Mouse (Mus musculus): ENCODE measurements at regions not wholly inside any gene's neighbourhood (a gene's known extent, or its start where the extent isn't known, plus 50 kb on each side); places are given as distances from the start of the nearest gene placed in this dataset.
"Not testable (repeated sequence)": the region's sequence is repeated elsewhere in the genome, so short reads cannot be mapped to it uniquely, and the experiment has no call there.

GRCm38 (mm10) chr8:42442786-42443185 is 698.5 kb downstream of the Triml1 start:
- no peak for DNase-seq (ENCODE audit: low spot score)
- intact Hi-C loops (cut with DNase I): no loop called here

GRCm38 (mm10) chr8:42402632-42403031 is 738.7 kb downstream of the Triml1 start:
- DNase-seq (ENCODE audit: low spot score): no peak
- intact Hi-C loops (cut with DNase I): no loop called here

GRCm38 (mm10) chr8:42396886-42397285 is 744.4 kb downstream of the Triml1 start:
- intact Hi-C loops (cut with DNase I): no loop called here
- no peak for DNase-seq (ENCODE audit: low spot score)

- no peak for DNase-seq (ENCODE audit: low spot score)
- intact Hi-C loops (cut with DNase I): no loop called here
Observed at GRCm38 (mm10) chr8:42388816-42389215, 752.5 kb downstream of the Triml1 start.

GRCm38 (mm10) chr8:42348073-42348603 is 793.1 kb downstream of the Triml1 start:
- intact Hi-C loops (cut with DNase I): no loop called here
- DNase-seq (ENCODE audit: low spot score): no peak

GRCm38 (mm10) chr8:42334708-42335107 is 806.6 kb downstream of the Triml1 start:
- DNase-seq (ENCODE audit: low spot score): no peak
- intact Hi-C loops (cut with DNase I): no loop called here

DNA sequence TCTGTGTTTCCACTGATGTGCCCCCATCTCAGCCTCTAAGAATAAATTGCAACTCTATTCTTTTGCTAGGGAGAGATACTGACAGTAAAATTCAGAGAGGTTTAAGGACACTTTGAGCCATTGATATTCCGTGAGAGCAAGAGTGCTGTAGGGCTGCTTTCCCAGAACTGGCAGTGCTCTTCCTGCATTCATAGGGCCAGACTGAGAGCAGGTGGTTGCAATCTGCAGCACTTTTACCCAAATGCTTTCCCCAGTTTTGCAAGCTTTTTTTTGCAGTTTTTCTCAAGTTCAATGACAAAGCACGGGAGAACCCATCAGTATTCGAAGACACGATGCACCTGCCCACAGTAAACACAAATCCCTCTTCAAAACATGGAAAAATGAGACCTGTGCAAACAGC is 816.6 kb downstream of the Triml1 start:
- intact Hi-C loops (cut with DNase I): no loop called here
- no peak for DNase-seq (ENCODE audit: low spot score)

DNA sequence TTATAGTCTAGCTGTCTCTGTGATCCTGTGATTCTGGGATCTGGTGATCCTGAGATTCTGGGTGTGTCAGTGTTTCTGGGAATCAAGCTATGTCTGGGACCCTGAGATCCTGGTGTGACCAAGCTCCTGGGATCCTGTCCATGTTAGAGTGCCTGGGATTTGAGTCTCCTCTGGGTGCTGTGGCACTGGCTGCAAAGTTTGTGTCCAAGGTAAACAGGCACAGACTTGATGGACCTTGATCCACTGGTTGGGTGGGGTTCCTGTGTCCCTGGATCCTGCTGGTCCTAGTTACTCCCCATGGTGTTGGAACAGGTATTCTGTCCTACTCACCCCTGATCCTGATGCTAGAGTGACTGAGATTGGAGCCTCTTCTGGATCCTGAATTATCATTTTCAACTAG is 818.4 kb downstream of the Triml1 start:
- intact Hi-C loops (cut with DNase I): no loop called here
- DNase-seq (ENCODE audit: low spot score): no peak

GRCm38 (mm10) chr8:42311060-42311459 is 830.2 kb downstream of the Triml1 start:
- intact Hi-C loops (cut with DNase I): no loop called here
- DNase-seq (ENCODE audit: low spot score): no peak

- DNase-seq (ENCODE audit: low spot score): no peak
- intact Hi-C loops (cut with DNase I): no loop called here
Observed at GRCm38 (mm10) chr8:42291392-42291791, 849.9 kb downstream of the Triml1 start.

DNA sequence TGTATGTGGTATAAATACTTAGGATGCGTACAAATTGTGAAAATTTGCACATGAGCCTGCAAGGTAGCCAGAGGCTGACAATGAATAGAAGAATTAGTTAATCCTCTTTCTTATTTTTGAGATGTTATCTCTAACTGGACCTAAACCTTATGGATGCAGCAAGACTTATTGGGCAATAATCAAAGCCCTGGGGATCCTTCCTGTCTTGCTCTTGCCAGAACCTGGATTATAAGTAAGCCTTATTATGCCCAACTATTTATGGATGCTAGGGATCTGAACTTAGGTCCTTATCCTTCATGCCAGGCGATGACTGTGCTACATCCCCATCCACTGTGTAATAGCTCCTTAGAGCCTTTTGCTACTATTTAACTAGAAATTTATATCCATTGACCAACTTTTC is 859.3 kb downstream of the Triml1 start:
- no peak for DNase-seq (ENCODE audit: low spot score)
- intact Hi-C loops (cut with DNase I): no loop called here

- intact Hi-C loops (cut with DNase I): no loop called here
Observed at GRCm38 (mm10) chr8:42253358-42253757, 836.5 kb upstream of the Frg1 start.

DNA sequence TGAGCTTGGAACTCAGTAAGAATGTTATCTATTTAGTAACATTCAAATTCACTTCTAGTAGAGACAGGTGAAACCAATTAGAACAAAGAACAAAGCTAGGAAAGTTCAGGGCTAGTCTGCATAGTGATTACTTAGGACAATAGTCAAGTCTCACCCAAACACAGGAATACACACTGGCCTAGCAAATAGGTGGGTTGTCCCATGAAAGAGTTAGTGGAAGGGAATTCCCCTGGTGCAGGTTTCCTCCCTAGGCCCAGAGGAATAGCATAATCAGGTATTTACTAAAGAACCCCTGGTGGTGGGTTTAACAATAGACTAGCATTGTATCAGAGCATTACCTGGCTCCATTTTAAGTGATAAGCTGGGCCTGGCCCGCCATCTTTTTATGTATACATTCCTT is 825.4 kb upstream of the Frg1 start:
- intact Hi-C loops (cut with DNase I); DNase-seq (ENCODE audit: low spot score): not testable (repeated sequence)

More at GRCm38 (mm10) chr8:42253358-42253757, 836.5 kb upstream of the Frg1 start:
- no peak for DNase-seq (ENCODE audit: low spot score)

- no peak for DNase-seq (ENCODE audit: low spot score)
Observed at GRCm38 (mm10) chr8:42219857-42220600, 803.2 kb upstream of the Frg1 start.

DNA sequence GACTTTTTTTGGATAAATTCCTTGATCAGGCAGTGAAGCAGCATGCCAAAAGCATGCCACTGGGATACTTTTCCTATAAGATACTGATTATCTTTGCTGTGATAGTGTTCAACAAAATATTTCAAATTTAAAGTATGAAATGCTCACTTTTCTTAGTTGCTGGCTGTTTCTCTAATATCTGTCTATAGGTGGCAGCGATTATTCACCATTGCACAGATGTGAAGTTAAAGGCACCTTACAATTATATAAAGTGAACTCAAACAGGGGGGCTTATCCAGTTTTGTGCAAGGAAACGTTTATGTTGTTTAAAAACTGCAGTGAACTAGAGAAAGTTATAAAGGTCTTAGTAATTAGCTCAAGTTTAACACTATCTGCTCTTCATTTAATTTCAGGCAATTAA is 794.1 kb upstream of the Frg1 start:
- intact Hi-C loops (cut with DNase I): no loop called here
- DNase-seq (ENCODE audit: low spot score): no peak

More at GRCm38 (mm10) chr8:42219857-42220600, 803.2 kb upstream of the Frg1 start:
- intact Hi-C loops (cut with DNase I): loop anchor here (5.0 kb wide), 1 partner anchor 393 kb away; no protein-coding TSS in a partner anchor

- intact Hi-C loops (cut with DNase I): no loop called here
Observed at GRCm38 (mm10) chr8:42209989-42210388, 793.1 kb upstream of the Frg1 start.

DNA sequence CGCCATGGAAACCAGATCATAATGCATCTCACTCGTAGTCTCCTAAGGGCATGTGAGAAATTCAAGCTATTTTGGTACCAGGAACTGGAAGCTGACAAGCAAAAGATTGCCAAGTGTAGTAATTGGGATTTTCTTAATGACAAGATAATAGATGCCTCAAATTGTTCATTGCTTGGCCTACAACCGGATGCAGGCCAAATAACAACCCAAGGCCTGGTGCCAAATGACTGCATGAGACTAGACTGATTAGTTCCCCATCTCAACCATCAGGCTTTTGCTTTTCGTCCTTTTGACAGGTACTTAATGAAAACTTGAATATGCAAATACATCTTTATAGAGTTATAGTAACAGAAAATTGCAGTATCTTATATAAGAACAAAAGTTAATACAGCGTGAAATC is 780.4 kb upstream of the Frg1 start:
- DNase-seq (ENCODE audit: low spot score): no peak

More at GRCm38 (mm10) chr8:42209989-42210388, 793.1 kb upstream of the Frg1 start:
- no peak for DNase-seq (ENCODE audit: low spot score)

DNA sequence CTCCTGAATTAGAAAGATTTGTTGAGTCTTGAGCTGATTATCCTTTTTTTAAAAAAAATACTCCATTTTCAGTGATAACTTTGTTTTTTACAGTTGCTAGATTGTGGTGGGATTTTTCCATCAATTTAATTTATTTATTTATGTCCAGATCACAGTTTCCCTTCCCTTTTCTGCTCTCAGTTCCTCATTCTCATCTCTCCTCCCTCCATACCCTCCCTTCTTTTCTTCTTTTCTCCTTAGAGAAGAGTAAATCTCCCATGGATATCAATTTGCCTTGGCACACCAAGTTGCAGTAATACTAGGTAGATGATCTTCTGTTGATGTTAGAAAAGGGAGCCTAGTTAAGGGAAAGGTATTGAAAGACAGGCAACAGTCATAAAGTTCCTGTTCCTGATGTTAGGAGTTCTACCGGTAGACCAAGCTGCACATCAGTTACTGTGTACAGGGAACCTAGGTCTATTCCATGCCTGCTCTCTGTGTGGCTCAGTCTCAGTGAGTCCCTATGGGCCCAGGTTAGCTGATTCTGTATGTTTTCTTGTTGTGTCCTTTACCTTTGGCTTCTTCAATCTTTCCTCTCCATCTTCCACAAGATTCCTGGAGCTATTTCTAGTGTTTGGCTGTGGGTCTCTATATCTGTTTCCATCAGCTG is 777.2 kb upstream of the Frg1 start:
- intact Hi-C loops (cut with DNase I): no loop called here

More for the DNA sequence above, 780.4 kb upstream of the Frg1 start:
- intact Hi-C loops (cut with DNase I): no loop called here

GRCm38 (mm10) chr8:42187083-42187482 is 770.2 kb upstream of the Frg1 start:
- no peak for DNase-seq (ENCODE audit: low spot score)
- intact Hi-C loops (cut with DNase I): no loop called here

More for the DNA sequence above, 777.2 kb upstream of the Frg1 start:
- DNase-seq (ENCODE audit: low spot score): no peak

DNA sequence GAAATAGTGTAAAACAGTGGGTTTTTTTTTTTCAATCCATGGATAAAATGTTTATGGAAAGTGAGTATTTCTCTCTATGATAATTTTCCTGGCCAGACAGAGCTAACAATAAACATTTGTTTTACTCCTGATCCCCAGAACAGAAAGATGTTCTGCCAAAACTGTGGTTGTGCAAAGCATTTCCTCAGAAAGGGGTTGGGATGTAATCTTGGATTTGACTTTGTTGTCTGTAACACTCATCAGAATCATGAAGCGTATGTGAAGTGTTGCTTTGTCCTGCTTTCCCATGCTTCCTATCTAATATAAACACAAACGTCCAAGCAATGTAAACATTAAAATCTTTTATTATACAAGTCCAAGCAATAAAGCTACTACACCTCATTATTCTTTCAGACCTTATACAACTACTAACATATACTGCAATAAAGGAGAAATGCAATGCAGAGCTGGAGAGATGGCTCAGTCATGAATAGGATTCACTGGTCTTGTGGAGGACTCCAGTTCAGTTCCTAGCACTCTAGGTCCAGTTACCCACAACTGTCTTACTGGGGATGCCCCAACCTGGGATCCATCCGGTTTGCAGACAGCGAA is 766.5 kb upstream of the Frg1 start:
- DNase-seq (ENCODE audit: low spot score): no peak
- intact Hi-C loops (cut with DNase I): no loop called here

DNA sequence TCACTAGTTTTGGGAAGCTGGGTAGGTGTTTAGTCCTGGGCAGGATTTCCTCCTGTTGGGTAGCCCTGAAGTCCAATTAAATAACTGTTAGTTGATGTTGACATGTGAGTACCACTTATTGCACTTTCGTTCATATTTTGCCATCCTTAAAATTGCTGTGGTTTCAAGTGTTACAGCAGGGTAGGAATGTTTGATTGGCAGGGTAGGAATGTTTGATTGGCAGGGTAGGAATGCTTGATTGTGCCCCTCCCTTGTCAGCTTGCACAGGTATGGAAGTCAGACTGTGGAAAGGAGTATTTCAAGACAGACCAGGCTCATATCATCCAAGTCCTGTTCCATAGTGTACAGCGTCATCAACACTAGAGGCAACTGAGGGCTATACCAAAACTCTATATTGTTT is 745.6 kb upstream of the Frg1 start:
- DNase-seq (ENCODE audit: low spot score): no peak
- intact Hi-C loops (cut with DNase I): no loop called here

Measured in heart, postnatal 25 days (tissue).